Comparison of ENCODE assay signal across 27 mouse cellular contexts in the genomic region with DNA sequence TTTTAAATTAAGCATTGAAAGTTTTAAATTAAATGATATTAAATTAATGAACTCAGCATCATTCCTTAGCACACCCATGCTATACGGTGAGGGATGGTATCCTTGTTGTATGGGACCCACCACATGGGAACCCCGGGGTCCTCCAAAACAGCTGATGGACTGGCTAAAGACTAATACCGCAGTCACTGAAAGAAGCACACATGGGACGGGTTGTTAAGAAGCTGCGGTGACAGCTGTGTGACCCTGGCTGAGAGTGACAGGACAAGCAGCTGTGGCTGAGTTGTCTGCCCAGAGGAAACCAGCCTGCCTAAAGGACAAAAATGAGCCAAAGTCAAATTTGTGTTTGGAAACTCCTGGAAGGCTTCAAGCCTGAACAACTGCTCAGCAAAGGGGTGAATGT. TPM values are rescaled to one million over a fixed set of nuclear protein-coding genes. Genes with fewer than 3 reads are reported as not detected.
"Had no signal": no experiment of that assay in that cellular context is flagged by ENCODE, and none has a peak within 500 bp of the region (broad histone marks: within the 10 kb centered on the region; RNA-seq: fewer than 3 reads in every experiment).

No protein-coding gene starts in this region.

- H3K27me3 ChIP-seq: heart, embryonic 15.5 days; hindbrain, embryonic 15.5 days; kidney, embryonic 15.5 days had no signal

- H3K4me2 ChIP-seq: heart, embryonic 11.5 days; heart, embryonic 13.5 days; heart, embryonic 15.5 days; hindbrain, embryonic 13.5 days; hindbrain, embryonic 15.5 days; kidney, embryonic 15.5 days; limb, embryonic 12.5 days had no signal

- H3K4me3 ChIP-seq: heart, adult 2 months; heart, embryonic 13.5 days; heart, embryonic 15.5 days; hindbrain, embryonic 13.5 days; hindbrain, embryonic 15.5 days; kidney, embryonic 15.5 days; limb, embryonic 12.5 days had no signal

- ATAC-seq: hindbrain, postnatal 0 days; intestine, embryonic 16.5 days had no signal

- H3K9me3 ChIP-seq: heart, embryonic 13.5 days; heart, embryonic 15.5 days; hindbrain, embryonic 13.5 days; hindbrain, embryonic 15.5 days; kidney, embryonic 15.5 days; limb, embryonic 12.5 days had no signal

- H3K9ac ChIP-seq: heart, embryonic 13.5 days; heart, embryonic 15.5 days; hindbrain, embryonic 13.5 days; hindbrain, embryonic 15.5 days; kidney, embryonic 15.5 days; limb, embryonic 12.5 days; liver, embryonic 14.5 days had no signal

- DNase-seq: gastrocnemius, postnatal 14 days; gastrocnemius, postnatal 36 days; heart, adult 11 months; heart, adult 2 months; heart, postnatal 14 days; heart, postnatal 36 days; kidney, adult 11 months; kidney, adult 2 months; kidney, adult 9 months; kidney, postnatal 14 days; kidney, postnatal 36 days; layer of hippocampus, adult 9-11 months; layer of hippocampus, postnatal 36 days; left cerebral cortex, postnatal 4 days had no signal

- H3K36me3 ChIP-seq: heart, embryonic 13.5 days; heart, embryonic 15.5 days; hindbrain, embryonic 13.5 days; hindbrain, embryonic 15.5 days; kidney, embryonic 15.5 days; limb, embryonic 12.5 days had no signal

- H3K27ac ChIP-seq: heart, adult 2 months; heart, embryonic 13.5 days; heart, embryonic 15.5 days; hindbrain, embryonic 13.5 days; hindbrain, embryonic 15.5 days; hindbrain, postnatal 0 days; kidney, embryonic 15.5 days; kidney, postnatal 0 days; limb, embryonic 12.5 days; liver, embryonic 14.5 days had no signal

RNA-seq across cellular contexts. Expression of a gene that starts 45.4 kb away (rescaled TPM):
- polyA plus RNA-seq: heart, embryonic 11.5 days; heart, embryonic 13.5 days; heart, embryonic 15.5 days; heart, postnatal 0 days; intestine, embryonic 14.5 days; intestine, embryonic 16.5 days; kidney, adult 2 months; limb, embryonic 12.5 days had no signal
